Mouse (Mus musculus) limb, embryonic 14.5 days (tissue): ENCODE results near the gene a. TPM values are rescaled to one million over a fixed set of nuclear protein-coding genes. Genes with fewer than 3 reads are reported as not detected.
"Not testable (repeated sequence)": the region's sequence is repeated elsewhere in the genome, so short reads cannot be mapped to it uniquely, and the experiment has no call there.

Experiments
- ATAC-seq: fragments of 200-750 bp; cut with Nextera tagmentation; 2 replicates; pipeline ENCODE4 v1.8.0; 2017; ENCODE audit warnings: low read depth, moderate number of reproducible peaks, moderate TSS enrichment; ENCODE audit not compliant: low FRiP score
- DNase-seq: peaks from one replicate; pipeline ENCODE4 v3.0.0-alpha.2; 2015; ENCODE audit warnings: low spot score
- H3K27ac ChIP-seq: fragments of 300-500 bp; sonication (generic); replicated peaks from 2 replicates; pipeline ENCODE4 v1.5.1; 2014; ENCODE audit warnings: low read depth, mild to moderate bottlenecking, low read length, moderate library complexity, mixed read lengths
- H3K27me3 ChIP-seq: fragments of 300-500 bp; sonication (generic); 2 replicates; pipeline ENCODE4 v1.6.1; 2014; ENCODE audit warnings: low read length, mixed read lengths; ENCODE audit not compliant: control insufficient read depth, insufficient read depth
- H3K36me3 ChIP-seq: fragments of 300-500 bp; sonication (generic); 2 replicates; pipeline ENCODE4 v1.6.1; 2014; ENCODE audit warnings: mild to moderate bottlenecking, low read length, moderate library complexity, mixed read lengths; ENCODE audit not compliant: control insufficient read depth, insufficient read depth
- H3K4me1 ChIP-seq: fragments of 300-500 bp; sonication (generic); 2 replicates; pipeline ENCODE4 v1.6.1; 2014; ENCODE audit warnings: antibody characterized with exemption, low read length, mixed read lengths; ENCODE audit not compliant: control insufficient read depth, insufficient read depth
- H3K4me2 ChIP-seq: fragments of 300-500 bp; sonication (generic); replicated peaks from 2 replicates; pipeline ENCODE4 v1.6.1; 2014; ENCODE audit warnings: low read depth, mild to moderate bottlenecking, low read length, moderate library complexity; ENCODE audit not compliant: severe bottlenecking
- H3K4me3 ChIP-seq: fragments of 300-500 bp; sonication (generic); replicated peaks from 2 replicates; pipeline ENCODE4 v1.5.1; 2014; ENCODE audit warnings: low read length
- H3K9ac ChIP-seq: fragments of 300-500 bp; sonication (generic); 2 replicates; pipeline ENCODE4 v1.6.1; 2014; ENCODE audit warnings: mild to moderate bottlenecking, low read depth, low read length, moderate library complexity; ENCODE audit not compliant: severe bottlenecking
- H3K9me3 ChIP-seq: fragments of 300-500 bp; sonication (generic); 2 replicates; pipeline ENCODE4 v1.6.1; 2016; ENCODE audit warnings: low read length; ENCODE audit not compliant: control insufficient read depth
- POLR2A ChIP-seq: fragments of 200-500 bp; IDR thresholded peaks from 2 replicates; pipeline ENCODE4 v1.8.0; 2012; ENCODE audit warnings: inconsistent platforms, mild to moderate bottlenecking, moderate library complexity, borderline replicate concordance; ENCODE audit not compliant: insufficient read depth, insufficient read length; ENCODE audit errors: extremely low read depth
- WGBS: fragments of 180-500 bp; shearing (Covaris S2); extraction: QIAGEN DNeasy Blood & Tissue Kit; methylation state at CpG from one replicate; pipeline ENCODE4 v1.1.7; 2014; 5-methylcytosine and 5-hydroxymethylcytosine counted together
- polyA plus RNA-seq, 2 experiments: library from polyadenylated mRNA; depleted of rRNA in 1 of 2; stranded (reverse) in 1 of 2; unstranded in 1 of 2; fragments of >200 nt; fragmentation: Nextera tagmentation in 1 of 2; extraction: Ambion mirVana in 1 of 2; gene quantifications; 2 replicates each; pipeline versions ENCODE4 v1.2.1 to v1.2.3; 2012 to 2014

The a gene
- polyA plus RNA-seq, 2 experiments, result 19.9 to 54.5 TPM

GRCm38 (mm10) chr2:154909789-154910188, 118.6 kb downstream of the a start:
- no peak overlapping the region for H3K27ac ChIP-seq
- H3K9ac ChIP-seq, result no peak overlapping the region
- no peaks in the 10 kb centered on the region for H3K9me3 ChIP-seq
- H3K4me3 ChIP-seq, result no peak overlapping the region
- H3K4me2 ChIP-seq, result no peak overlapping the region
- TF ChIP-seq POLR2A, result no peak
- H3K4me1 ChIP-seq, result no peaks in the 10 kb centered on the region
- no peaks in the 10 kb centered on the region for H3K36me3 ChIP-seq
- ATAC-seq (no peak), DNase-seq (no peak)
- H3K27me3 ChIP-seq, result no peaks in the 10 kb centered on the region
- 79% methylated on average over 6 of the region's 6 CpGs for WGBS

DNA sequence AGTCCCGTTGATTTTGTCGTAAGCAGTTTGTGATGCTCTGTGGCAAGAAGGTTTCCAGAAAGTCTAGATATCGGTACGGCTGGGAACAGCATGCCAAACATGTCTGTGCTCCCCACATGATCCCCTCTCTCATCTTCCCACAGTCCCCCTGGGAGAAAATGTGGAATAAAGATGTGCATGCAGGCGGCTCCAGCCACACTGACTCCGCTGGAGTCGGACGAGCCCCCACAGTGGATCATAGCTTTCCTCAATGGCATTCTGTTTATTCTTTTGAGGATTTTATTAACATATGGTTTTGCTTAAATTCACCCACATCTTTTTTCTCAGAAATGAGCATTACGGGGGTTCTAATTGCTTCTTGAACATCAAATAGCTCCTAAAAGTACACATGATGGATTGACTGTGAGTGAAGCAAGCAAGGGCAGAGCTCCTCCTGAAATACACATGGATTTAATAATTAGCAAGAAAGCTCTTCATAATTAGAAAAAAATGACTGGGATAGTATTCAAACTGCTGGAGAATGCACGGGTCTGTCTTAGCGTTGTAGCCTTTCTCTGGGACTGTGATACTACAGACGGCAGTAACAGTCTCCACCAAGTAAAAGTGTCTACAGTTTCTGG, 124.8 kb downstream of the a start:
- DNase-seq (peak; percentile 51), ATAC-seq (no peak; the same call in 1 of the 2 replicates)
- H3K27ac ChIP-seq, result no peak overlapping the region
- no peaks in the 10 kb centered on the region for H3K27me3 ChIP-seq
- no peak for TF ChIP-seq POLR2A
- H3K9ac ChIP-seq, result no peak overlapping the region
- no peak overlapping the region for H3K4me2 ChIP-seq
- H3K4me1 ChIP-seq, result no peaks in the 10 kb centered on the region
- 24% methylated on average over 12 of the region's 12 CpGs for WGBS
- no peak overlapping the region for H3K4me3 ChIP-seq
- no peaks in the 10 kb centered on the region for H3K9me3 ChIP-seq
- no peaks in the 10 kb centered on the region for H3K36me3 ChIP-seq

DNA sequence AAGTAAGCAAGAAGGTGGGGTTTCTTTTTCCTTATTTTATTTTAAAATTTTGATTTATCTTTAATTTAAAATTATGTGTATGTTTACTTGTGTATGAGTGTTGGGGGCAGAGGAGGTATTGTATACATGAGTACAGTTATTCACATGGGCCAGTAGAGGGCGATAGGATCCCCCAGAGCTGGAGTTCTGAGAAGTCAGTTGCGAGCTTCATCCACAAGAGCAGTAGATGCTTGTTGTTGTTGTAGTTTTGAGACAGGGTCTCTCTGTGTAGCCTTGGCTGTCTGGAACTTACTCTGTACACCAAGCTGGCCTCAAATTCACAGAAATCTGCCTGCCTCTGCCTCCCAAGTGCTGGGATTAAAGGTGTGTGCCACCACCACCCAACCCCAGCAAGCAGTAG, 125.3 kb downstream of the a start:
- Histone ChIP-seq H3K4me3 (no peak overlapping the region), H3K9ac (no peak overlapping the region), H3K9me3 (no peaks in the 10 kb centered on the region), H3K27ac (no peak overlapping the region), H3K27me3 (no peaks in the 10 kb centered on the region), H3K4me2 (no peak overlapping the region), H3K36me3 (no peaks in the 10 kb centered on the region), H3K4me1 (no peaks in the 10 kb centered on the region)
- WGBS, result 14% methylated on average over 2 of the region's 2 CpGs
- ATAC-seq (no peak; the same call in 1 of the 2 replicates), DNase-seq (peak; percentile 24)
- TF ChIP-seq POLR2A, result no peak

GRCm38 (mm10) chr2:154917866-154918641, 126.9 kb downstream of the a start:
- DNase-seq (peak; percentile 46), ATAC-seq (peak; percentile 73)
- H3K4me3 ChIP-seq, result no peak overlapping the region
- H3K27me3 ChIP-seq, result no peaks in the 10 kb centered on the region
- WGBS, result 42% methylated on average over 13 of the region's 13 CpGs
- no peak overlapping the region for H3K4me2 ChIP-seq
- no peak for TF ChIP-seq POLR2A
- no peaks in the 10 kb centered on the region for H3K4me1 ChIP-seq
- H3K27ac ChIP-seq, result no peak overlapping the region
- no peaks in the 10 kb centered on the region for H3K9me3 ChIP-seq
- no peak overlapping the region for H3K9ac ChIP-seq
- no peaks in the 10 kb centered on the region for H3K36me3 ChIP-seq

DNA sequence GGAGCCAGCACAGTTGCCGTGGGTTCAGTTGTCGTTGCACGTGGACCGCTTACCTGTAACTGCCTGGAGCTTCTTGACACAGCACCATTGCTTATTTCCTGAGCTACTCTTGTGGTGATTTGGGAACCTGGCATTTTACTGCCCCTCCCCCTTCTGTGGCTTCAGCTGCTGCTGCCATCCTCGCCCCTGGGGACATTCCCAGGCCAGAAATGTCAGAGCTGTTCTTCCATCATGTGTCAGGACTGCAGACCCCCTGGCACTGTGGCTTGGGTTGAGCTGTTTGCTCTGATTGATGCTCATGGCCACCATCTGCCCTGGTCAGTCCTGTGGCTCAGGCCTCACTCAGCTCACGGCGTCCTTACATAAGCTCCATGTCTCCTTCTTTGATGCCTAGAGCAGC, 129.7 kb downstream of the a start:
- no peaks in the 10 kb centered on the region for H3K9me3 ChIP-seq
- WGBS, result 74% methylated on average over 7 of the region's 7 CpGs
- H3K27me3 ChIP-seq, result no peaks in the 10 kb centered on the region
- no peak for TF ChIP-seq POLR2A
- DNase-seq, result no peak
- H3K36me3 ChIP-seq, result no peaks in the 10 kb centered on the region
- ATAC-seq, result no peak
- H3K4me3 ChIP-seq, result no peak overlapping the region
- H3K4me1 ChIP-seq, result peaks cover 2% of the 10 kb centered on the region; the same call in 1 of the 2 replicates
- H3K9ac ChIP-seq, result no peak overlapping the region
- no peak overlapping the region for H3K4me2 ChIP-seq
- no peak overlapping the region for H3K27ac ChIP-seq

DNA sequence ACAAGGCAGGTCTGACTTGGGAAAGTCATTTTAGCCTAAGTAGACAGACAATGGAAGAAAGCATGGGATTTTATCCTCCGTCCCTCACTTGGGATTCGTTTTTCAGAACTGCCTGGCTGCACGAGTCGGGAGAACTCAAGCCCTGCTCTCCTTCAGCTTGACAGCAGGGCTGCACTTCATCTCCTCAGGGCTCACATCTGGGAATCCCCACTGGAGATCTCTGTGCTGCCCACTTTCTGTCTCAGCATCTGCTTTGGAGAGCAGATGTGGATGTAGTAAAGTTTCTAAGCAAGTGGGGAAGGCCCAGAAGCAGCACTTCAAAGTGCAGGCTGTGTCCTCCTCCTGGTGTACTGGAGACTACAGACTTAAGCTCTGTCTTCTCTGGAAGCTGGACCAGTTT, 130.9 kb downstream of the a start:
- no CpG with 5 or more reads among the region's 4 CpGs for WGBS
- not testable (repeated sequence) for H3K9ac ChIP-seq, H3K27me3 ChIP-seq, H3K36me3 ChIP-seq, ATAC-seq, H3K9me3 ChIP-seq, H3K27ac ChIP-seq, H3K4me1 ChIP-seq, H3K4me2 ChIP-seq, H3K4me3 ChIP-seq, DNase-seq
